In genomic region chr12:49401119-49401795, GRCm38 (mm10) we compare ENCODE assay signal across 9 mouse cellular contexts. TPM values are rescaled to one million over a fixed set of nuclear protein-coding genes. Genes with fewer than 3 reads are reported as not detected.
DNase-seq lines count a peak whose midpoint lies in the region; ATAC-seq and TF ChIP-seq lines count a peak whose summit lies in the region.
"Had no signal": no experiment of that assay in that cellular context is flagged by ENCODE, and none has a peak within 500 bp of the region (broad histone marks: within the 10 kb centered on the region; RNA-seq: fewer than 3 reads in every experiment).

No protein-coding gene starts in this region.

- peaks cover 51% of the 10 kb centered on the region for H3K27me3 ChIP-seq in E14TG2a.4 (ENCODE audit: insufficient read depth, low read length)
- no peaks in the 10 kb centered on the region for H3K27me3 ChIP-seq in forebrain, embryonic 13.5 days
- H3K27me3 ChIP-seq in thymus, adult 2 months (ENCODE audit: control insufficient read depth, insufficient read depth, low read length): no peaks in the 10 kb centered on the region

- peak overlapping the region; percentile 100 for H3K9ac ChIP-seq in forebrain, embryonic 13.5 days

- DNase-seq in adrenal gland, postnatal 10 days: peak; percentile 12
- no peak for DNase-seq in adrenal gland, adult 18-20 months (ENCODE audit: low spot score in 2 of 2)
- DNase-seq in layer of hippocampus, postnatal 14 days (ENCODE audit: low spot score in 2 of 2): peak; percentile 76 to 84
- DNase-seq in neural tube, embryonic 10.5 days (ENCODE audit: extremely low spot score, low spot score): peak; percentile 74
- DNase-seq in cerebellum, postnatal 4 days (ENCODE audit: low spot score in 2 of 2): no peak
- no peak for DNase-seq in thymus, adult 2 months

- peak overlapping the region; percentile 81 for H3K4me3 ChIP-seq in E14TG2a.4 (replicated peaks; ENCODE audit: low read length)
- peak overlapping the region; percentile 67 for H3K4me3 ChIP-seq in forebrain, embryonic 13.5 days
- no peak overlapping the region for H3K4me3 ChIP-seq in thymus, adult 2 months (ENCODE audit: control insufficient read depth, insufficient read depth, low read length)
- H3K4me3 ChIP-seq: erythroblast, embryonic 14.5 days had no signal

- under 1% methylated on average over 68 of the region's 68 CpGs for WGBS in forebrain, embryonic 13.5 days
- 4% methylated on average over 68 of the region's 68 CpGs for WGBS in thymus, adult 2 months

- no peak for TF ChIP-seq POLR2A in thymus, adult 2 months (IDR thresholded peaks at IDR 0.05; ENCODE audit: control insufficient read depth, extremely low read depth, insufficient read depth, low read length, poor library complexity)

- H3K9me3 ChIP-seq in E14TG2a.4 (ENCODE audit: low read length): no peaks in the 10 kb centered on the region
- no peaks in the 10 kb centered on the region for H3K9me3 ChIP-seq in forebrain, embryonic 13.5 days (replicated peaks)

- no peaks in the 10 kb centered on the region for H3K36me3 ChIP-seq in E14TG2a.4 (ENCODE audit: insufficient read depth, low read length)
- peaks cover 9% of the 10 kb centered on the region for H3K36me3 ChIP-seq in forebrain, embryonic 13.5 days (ENCODE audit: poor library complexity, severe bottlenecking)
- H3K36me3 ChIP-seq in thymus, adult 2 months (ENCODE audit: control insufficient read depth, insufficient read depth, low read length): no peaks in the 10 kb centered on the region

- H3K4me1 ChIP-seq in E14TG2a.4 (replicated peaks; ENCODE audit: low read depth, low read length): peaks cover 9% of the 10 kb centered on the region; the same call in 1 of the 2 replicates
- H3K4me1 ChIP-seq in forebrain, embryonic 13.5 days: peaks cover 39% of the 10 kb centered on the region
- no peaks in the 10 kb centered on the region for H3K4me1 ChIP-seq in thymus, adult 2 months (replicated peaks; ENCODE audit: control insufficient read depth, insufficient read depth, low read length)

- no peak for TF ChIP-seq CTCF in E14TG2a.4 (conservative IDR thresholded peaks at IDR 0.05; ENCODE audit: low read length)
- no peak for TF ChIP-seq CTCF in thymus, adult 2 months (IDR thresholded peaks at IDR 0.05; ENCODE audit: borderline replicate concordance, control insufficient read depth, extremely low read depth, insufficient read depth, low read length, poor library complexity)

- H3K27ac ChIP-seq in forebrain, embryonic 13.5 days: peak overlapping the region; percentile 100
- no peak overlapping the region for H3K27ac ChIP-seq in thymus, adult 2 months (ENCODE audit: control insufficient read depth, insufficient read depth, low read length)

- peak overlapping the region; percentile 96 for H3K4me2 ChIP-seq in forebrain, embryonic 13.5 days

- peak; percentile 93 for ATAC-seq in forebrain, embryonic 13.5 days

RNA-seq across cellular contexts. Expression of gene Gm43517, which starts 16.3 kb away (rescaled TPM):
- total RNA-seq in adrenal gland, postnatal 10 days (2021): under 1 TPM in 1 of 2 experiments, not detected in 1; 0.12 TPM
- not detected for total RNA-seq in adrenal gland, adult 18-20 months (2021)
- 1.9 and 2.4 TPM in 2 replicates for polyA plus RNA-seq in forebrain, embryonic 13.5 days (2015; fragmentation: Nextera tagmentation; extraction: Ambion mirVana)
- 10 to 100 TPM; 11.4 to 12.2 TPM for total RNA-seq in layer of hippocampus, postnatal 14 days (2021)
- polyA plus RNA-seq in thymus, adult 2 months (2012; rRNA removed): 0.06 and 0.13 TPM in 2 replicates
- polyA plus RNA-seq: erythroblast, embryonic 14.5 days had no signal

RNA-seq across cellular contexts. Expression of gene Foxg1, which starts 18.8 kb away (rescaled TPM):
- 1 to 10 TPM in 1 of 2 experiments, not detected in 1; 1.4 TPM for total RNA-seq in adrenal gland, postnatal 10 days (2021)
- not detected for total RNA-seq in adrenal gland, adult 18-20 months (2021)
- polyA plus RNA-seq in forebrain, embryonic 13.5 days (2015; fragmentation: Nextera tagmentation; extraction: Ambion mirVana): 76.5 and 98.6 TPM in 2 replicates
- total RNA-seq in layer of hippocampus, postnatal 14 days (2021): 100 to 1,000 TPM; 161 to 166 TPM
- polyA plus RNA-seq in thymus, adult 2 months (2012; rRNA removed): 4.8 and 5.2 TPM in 2 replicates

Comparison
In these comparisons a context has a peak if more than half of its experiments do, and no peak if none do; other contexts are left out.
1. DNase-seq: peak in adrenal gland, postnatal 10 days (single experiment), layer of hippocampus, postnatal 14 days (2 of 2) and neural tube, embryonic 10.5 days (single experiment); none in adrenal gland, adult 18-20 months (0 of 2), cerebellum, postnatal 4 days (0 of 2) and thymus, adult 2 months (single experiment).
2. RNA of gene Gm43517, which starts 16.3 kb away (total RNA-seq): 11.4 to 12.2 TPM in layer of hippocampus, postnatal 14 days; 0.12 TPM in adrenal gland, postnatal 10 days and not detected in adrenal gland, adult 18-20 months; every median in the first group is over 10 times any median in the second.
3. RNA of gene Foxg1, which starts 18.8 kb away (total RNA-seq): 161 to 166 TPM in layer of hippocampus, postnatal 14 days; 1.4 TPM in adrenal gland, postnatal 10 days and not detected in adrenal gland, adult 18-20 months; every median in the first group is over 10 times any median in the second.